Mouse (Mus musculus) midbrain, embryonic 15.5 days (tissue): ENCODE results near the gene Alox8. TPM values are rescaled to one million over a fixed set of nuclear protein-coding genes. Genes with fewer than 3 reads are reported as not detected.

ENCODE experiments used
- ATAC-seq: fragments of 200-750 bp; cut with Nextera tagmentation; replicated peaks from 2 replicates; pipeline ENCODE4 v1.8.0; 2017; ENCODE audit warnings: moderate TSS enrichment
- H3K27ac ChIP-seq: fragments of 300-500 bp; sonication (generic); 2 replicates; pipeline ENCODE4 v1.5.1; 2015; ENCODE audit warnings: mild to moderate bottlenecking, inconsistent platforms
- H3K27me3 ChIP-seq: fragments of 300-500 bp; sonication (generic); replicated peaks from 2 replicates; pipeline ENCODE4 v1.6.1; 2015; ENCODE audit warnings: inconsistent platforms
- H3K36me3 ChIP-seq: fragments of 300-500 bp; sonication (generic); replicated peaks from 2 replicates; pipeline ENCODE4 v1.6.1; 2015; ENCODE audit warnings: inconsistent platforms
- H3K4me1 ChIP-seq: fragments of 300-500 bp; sonication (generic); 2 replicates; pipeline ENCODE4 v1.6.1; 2015; ENCODE audit warnings: inconsistent platforms
- H3K4me2 ChIP-seq: fragments of 300-500 bp; sonication (generic); 2 replicates; pipeline ENCODE4 v1.6.1; 2015; ENCODE audit warnings: inconsistent platforms, mild to moderate bottlenecking, moderate library complexity
- H3K4me3 ChIP-seq: fragments of 300-500 bp; sonication (generic); 2 replicates; pipeline ENCODE4 v1.5.1; 2015; ENCODE audit warnings: mild to moderate bottlenecking, inconsistent platforms
- H3K9ac ChIP-seq: fragments of 300-500 bp; sonication (generic); 2 replicates; pipeline ENCODE4 v1.6.1; 2015; ENCODE audit warnings: mild to moderate bottlenecking, inconsistent platforms
- H3K9me3 ChIP-seq: fragments of 300-500 bp; sonication (generic); 2 replicates; pipeline ENCODE4 v1.6.1; 2016; ENCODE audit warnings: inconsistent platforms
- WGBS: fragments of 180-500 bp; shearing (Covaris S2); methylation state at CpG from one replicate; pipeline ENCODE4 v1.1.7; 2015; ENCODE audit warnings: mixed read lengths; 5-methylcytosine and 5-hydroxymethylcytosine counted together
- polyA plus RNA-seq: library from polyadenylated mRNA; unstranded; fragments of >200 nt; fragmentation: Nextera tagmentation; extraction: Ambion mirVana; gene quantifications from 2 replicates; pipeline ENCODE4 v1.2.1, GENCODE M21; 2015

Alox8 gene
- polyA plus RNA-seq, 1 experiment from 2014 or later = 0.25 TPM

GRCm38 (mm10) chr11:69134622-69134968 lies 63.0 kb downstream of the Alox8 start:
- H3K27me3 ChIP-seq = no peaks in the 10 kb centered on the region; the same call in 1 of the 2 replicates
- H3K4me1 ChIP-seq = peaks cover 15% of the 10 kb centered on the region
- no peaks in the 10 kb centered on the region for H3K36me3 ChIP-seq
- peak; percentile 21; the same call in 1 of the 2 replicates for ATAC-seq
- H3K9me3 ChIP-seq = no peaks in the 10 kb centered on the region
- peak overlapping the region; percentile 46 for H3K9ac ChIP-seq
- peak overlapping the region; percentile 64 for H3K4me2 ChIP-seq
- H3K27ac ChIP-seq = no peak overlapping the region
- WGBS = 31% methylated on average over 8 of the region's 8 CpGs
- H3K4me3 ChIP-seq = peak overlapping the region; percentile 40

Other genes with a start within 250 kb of the Alox8 start
- 24.2 and 28.7 TPM in 2 replicates for gene Arhgef15, start 240.4 kb downstream of the Alox8 start, polyA plus RNA-seq
- 1.3 and 1.6 TPM in 2 replicates for gene Slc25a35, start 229.7 kb downstream of the Alox8 start, polyA plus RNA-seq
- gene Rangrf, start 222.7 kb downstream of the Alox8 start, polyA plus RNA-seq = 22.0 and 22.7 TPM in 2 replicates
- 16.9 and 18.7 TPM in 2 replicates for gene Pfas, start 189.4 kb downstream of the Alox8 start, polyA plus RNA-seq
- 67.0 and 73.5 TPM in 2 replicates for gene Ctc1, start 181.9 kb downstream of the Alox8 start, polyA plus RNA-seq
- 17.7 and 23.9 TPM in 2 replicates for gene Aurkb, start 152.2 kb downstream of the Alox8 start, polyA plus RNA-seq
- 20.5 and 21.2 TPM in 2 replicates for gene Borcs6, start 138.1 kb downstream of the Alox8 start, polyA plus RNA-seq
- 33.5 and 37.7 TPM in 2 replicates for gene Tmem107, start 127.0 kb downstream of the Alox8 start, polyA plus RNA-seq
- gene Vamp2, start 109.4 kb downstream of the Alox8 start, polyA plus RNA-seq = 319 and 333 TPM in 2 replicates
- gene Per1, start 102.6 kb downstream of the Alox8 start, polyA plus RNA-seq = 11.3 and 12.3 TPM in 2 replicates
- gene Hes7, start 77.4 kb downstream of the Alox8 start, polyA plus RNA-seq = 0.86 and 0.89 TPM in 2 replicates
- gene 9130213A22Rik, start 75.3 kb downstream of the Alox8 start, polyA plus RNA-seq = 0.24 and 0.27 TPM in 2 replicates
- gene Aloxe3, start 71.9 kb downstream of the Alox8 start, polyA plus RNA-seq = 6.3 and 8.0 TPM in 2 replicates
- 0.28 and 0.41 TPM in 2 replicates for gene Alox12b, start 40.9 kb downstream of the Alox8 start, polyA plus RNA-seq
- 0.75 and 0.92 TPM in 2 replicates for gene Gucy2e, start 39.2 kb upstream of the Alox8 start, polyA plus RNA-seq
- gene Cntrob, start 125.9 kb upstream of the Alox8 start, polyA plus RNA-seq = 22.1 and 22.2 TPM in 2 replicates
- gene Trappc1, start 126.1 kb upstream of the Alox8 start, polyA plus RNA-seq = 182 and 184 TPM in 2 replicates
- 4.1 and 4.9 TPM in 2 replicates for gene Kcnab3, start 128.4 kb upstream of the Alox8 start, polyA plus RNA-seq
- 278 and 308 TPM in 2 replicates for gene Rnf227, start 142.6 kb upstream of the Alox8 start, polyA plus RNA-seq
- 98.2 and 102 TPM in 2 replicates for gene Chd3, start 171.6 kb upstream of the Alox8 start, polyA plus RNA-seq
- gene Naa38, start 197.6 kb upstream of the Alox8 start, polyA plus RNA-seq = 96.8 and 101 TPM in 2 replicates
- gene Cyb5d1, start 197.8 kb upstream of the Alox8 start, polyA plus RNA-seq = 32.7 and 33.5 TPM in 2 replicates
- 6.5 and 7.0 TPM in 2 replicates for gene Tmem88, start 200.4 kb upstream of the Alox8 start, polyA plus RNA-seq
- 41.3 and 45.3 TPM in 2 replicates for gene Kdm6b, start 215.8 kb upstream of the Alox8 start, polyA plus RNA-seq